Mouse (Mus musculus) kidney, adult 2 months (tissue): Measurements from ENCODE around the gene Prrt2. TPM values are rescaled to one million over a fixed set of nuclear protein-coding genes. Genes with fewer than 3 reads are reported as not detected.
A peak's percentile ranks its signal among the peaks of the same experiment; 100 is the strongest.

Experiments used
- DNase-seq: peaks from one replicate; pipeline ENCODE4 v3.0.0; 2021
- H3K27ac ChIP-seq: fragments of 200-500 bp; 2 replicates; pipeline ENCODE4 v1.5.1; 2012; ENCODE audit warnings: low read depth, low read length, control low read depth, inconsistent platforms; ENCODE audit not compliant: insufficient read depth
- H3K27me3 ChIP-seq: fragments of 200-500 bp; replicated peaks from 2 replicates; pipeline ENCODE4 v1.6.1; 2012; ENCODE audit warnings: mild to moderate bottlenecking, moderate library complexity, low read length, inconsistent platforms; ENCODE audit not compliant: control insufficient read depth, insufficient read depth
- H3K36me3 ChIP-seq: fragments of 200-500 bp; 2 replicates; pipeline ENCODE4 v1.6.1; 2012; ENCODE audit warnings: mild to moderate bottlenecking, moderate library complexity, low read length, inconsistent platforms; ENCODE audit not compliant: control insufficient read depth, insufficient read depth
- H3K4me1 ChIP-seq: fragments of 200-500 bp; 2 replicates; pipeline ENCODE4 v1.6.1; 2011; ENCODE audit warnings: low read length; ENCODE audit not compliant: control insufficient read depth, insufficient read depth
- H3K4me3 ChIP-seq: fragments of 200-500 bp; 2 replicates; pipeline ENCODE4 v1.5.1; 2011; ENCODE audit warnings: mild to moderate bottlenecking, low read depth, low read length, control low read depth; ENCODE audit not compliant: insufficient read depth
- CTCF ChIP-seq: fragments of 200-500 bp; conservative IDR thresholded peaks from 2 replicates; pipeline ENCODE4 v1.5.1; 2011; ENCODE audit warnings: low read depth, mild to moderate bottlenecking, control low read depth, low read length, moderate library complexity, mixed read lengths; ENCODE audit not compliant: insufficient read depth, insufficient read length
- POLR2A ChIP-seq: fragments of 200-500 bp; IDR thresholded peaks from one replicate; pipeline ENCODE4 v1.6.1; 2011; ENCODE audit warnings: low read depth, low read length, control low read depth
- WGBS: fragments of 180-500 bp; shearing (Covaris S2); methylation state at CpG from one replicate; pipeline ENCODE4 v1.1.7; 2018; 5-methylcytosine and 5-hydroxymethylcytosine counted together
- polyA plus RNA-seq: library from polyadenylated mRNA; depleted of rRNA; stranded (reverse); fragments of >200 nt; gene quantifications from 2 replicates; pipeline ENCODE4 v1.2.3, GENCODE M21; 2012; rRNA removed

Prrt2 gene
- polyA plus RNA-seq = 3.6 and 4.6 TPM in 2 replicates

GRCm38 (mm10) chr7:127020901-127021562, at the start of gene Prrt2, which contains the start of gene Gm42742:
Gene Prrt2 (minus strand): TSS chr7:127021211.
Gene Gm42742 (minus strand): TSS chr7:127021097.
- TF ChIP-seq POLR2A = no peak
- no peak for TF ChIP-seq CTCF
- Histone ChIP-seq H3K4me1 (peaks cover 17% of the 10 kb centered on the region), H3K27me3 (no peaks in the 10 kb centered on the region), H3K36me3 (no peaks in the 10 kb centered on the region), H3K4me3 (peak within 1 kb of the TSS; percentile 36; the same call in 1 of the 2 replicates), H3K27ac (no peak within 1 kb of the TSS)
- peak; percentile 23 for DNase-seq
- WGBS = 9% methylated on average over 37 of the region's 37 CpGs

- Histone ChIP-seq H3K27ac (no peak overlapping the region), H3K4me1 (no peaks in the 10 kb centered on the region), H3K36me3 (no peaks in the 10 kb centered on the region), H3K4me3 (no peak overlapping the region), H3K27me3 (no peaks in the 10 kb centered on the region)
- WGBS = 71% methylated on average over 4 of the region's 4 CpGs
- TF ChIP-seq POLR2A = no peak
- no peak for TF ChIP-seq CTCF
- DNase-seq = no peak
Observed at GRCm38 (mm10) chr7:127066317-127066716, 45.3 kb upstream of the Prrt2 start.

- 91% methylated on average over 6 of the region's 6 CpGs for WGBS
- no peak overlapping the region for H3K4me3 ChIP-seq
- no peak for TF ChIP-seq CTCF
- TF ChIP-seq POLR2A = no peak
- no peaks in the 10 kb centered on the region for H3K27me3 ChIP-seq
- H3K4me1 ChIP-seq = no peaks in the 10 kb centered on the region
- no peak overlapping the region for H3K27ac ChIP-seq
- no peak for DNase-seq
- H3K36me3 ChIP-seq = no peaks in the 10 kb centered on the region
Observed at GRCm38 (mm10) chr7:127065538-127065937, 44.5 kb upstream of the Prrt2 start.

GRCm38 (mm10) chr7:127055026-127055585, 34.1 kb upstream of the Prrt2 start:
- no peak overlapping the region for H3K4me3 ChIP-seq
- H3K27ac ChIP-seq = no peak overlapping the region
- no peaks in the 10 kb centered on the region for H3K4me1 ChIP-seq
- DNase-seq = no peak
- WGBS = 71% methylated on average over 5 of the region's 5 CpGs
- H3K27me3 ChIP-seq = no peaks in the 10 kb centered on the region
- TF ChIP-seq CTCF (no peak), POLR2A (no peak)
- H3K36me3 ChIP-seq = no peaks in the 10 kb centered on the region

- H3K27ac ChIP-seq = peak within 1 kb of the TSS; percentile 26; the same call in 1 of the 2 replicates
- peaks cover 3% of the 10 kb centered on the region; the same call in 1 of the 2 replicates for H3K4me1 ChIP-seq
- H3K4me3 ChIP-seq = peak within 1 kb of the TSS; percentile 79
- H3K27me3 ChIP-seq = no peaks in the 10 kb centered on the region
- no peaks in the 10 kb centered on the region for H3K36me3 ChIP-seq
- peak; percentile 95 for DNase-seq
- TF ChIP-seq CTCF = no peak
- under 1% methylated on average over 53 of the region's 53 CpGs for WGBS
Observed at GRCm38 (mm10) chr7:127041851-127042672, 21.1 kb upstream of the Prrt2 start, which contains the start of gene Kif22. Gene Kif22 (minus strand): TSS chr7:127042471.

- Histone ChIP-seq H3K27me3 (no peaks in the 10 kb centered on the region), H3K4me3 (no peak overlapping the region), H3K27ac (no peak overlapping the region), H3K4me1 (peaks cover 4% of the 10 kb centered on the region; the same call in 1 of the 2 replicates), H3K36me3 (no peaks in the 10 kb centered on the region)
- DNase-seq = no peak
- TF ChIP-seq CTCF (no peak), POLR2A (no peak)
- 95% methylated on average over 1 of the region's 1 CpGs for WGBS
Observed at GRCm38 (mm10) chr7:127031244-127031643, 10.2 kb upstream of the Prrt2 start.

GRCm38 (mm10) chr7:127030172-127030571, 9.2 kb upstream of the Prrt2 start:
- Histone ChIP-seq H3K4me1 (peaks cover 4% of the 10 kb centered on the region; the same call in 1 of the 2 replicates), H3K4me3 (no peak overlapping the region), H3K36me3 (no peaks in the 10 kb centered on the region), H3K27ac (no peak overlapping the region), H3K27me3 (no peaks in the 10 kb centered on the region)
- TF ChIP-seq CTCF = no peak
- TF ChIP-seq POLR2A = no peak
- WGBS = 95% methylated on average over 1 of the region's 1 CpGs
- DNase-seq = no peak
